Mouse (Mus musculus): ENCODE measurements around the gene Ankrd33.

The Ankrd33 gene

DNA sequence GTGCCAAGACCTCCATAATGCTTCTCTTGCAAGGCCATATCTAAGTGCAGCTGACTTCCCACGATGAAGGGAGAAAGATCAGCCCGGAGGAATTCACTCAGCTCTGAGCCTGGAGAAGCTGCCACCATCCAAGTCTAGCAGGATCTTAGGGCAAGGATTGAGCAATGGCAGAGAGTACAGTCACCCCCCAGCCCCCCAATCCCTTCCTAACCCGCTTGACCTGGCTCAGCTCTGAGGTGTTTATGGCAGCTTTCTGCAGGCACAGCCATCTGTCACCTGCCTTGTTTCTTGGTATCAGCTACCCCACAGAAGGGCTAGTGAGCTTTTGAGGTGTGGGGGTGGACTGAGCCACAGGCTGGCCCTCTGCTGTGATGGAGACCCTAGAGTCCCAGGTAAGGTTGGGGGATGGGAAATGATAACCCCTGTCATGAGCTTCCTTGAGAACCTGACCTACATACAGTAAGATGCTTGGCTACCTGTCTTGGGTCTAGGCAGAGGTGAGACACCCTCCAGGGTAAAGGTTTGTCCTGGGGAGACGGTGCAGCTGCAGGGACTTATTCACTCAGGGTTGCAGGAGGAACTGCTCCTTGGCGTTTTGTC, at the start of gene Ankrd33:
Gene Ankrd33 (plus strand): TSS at position 245 of the 600 bp plus-strand sequence.
- no peak for DNase-seq

DNA sequence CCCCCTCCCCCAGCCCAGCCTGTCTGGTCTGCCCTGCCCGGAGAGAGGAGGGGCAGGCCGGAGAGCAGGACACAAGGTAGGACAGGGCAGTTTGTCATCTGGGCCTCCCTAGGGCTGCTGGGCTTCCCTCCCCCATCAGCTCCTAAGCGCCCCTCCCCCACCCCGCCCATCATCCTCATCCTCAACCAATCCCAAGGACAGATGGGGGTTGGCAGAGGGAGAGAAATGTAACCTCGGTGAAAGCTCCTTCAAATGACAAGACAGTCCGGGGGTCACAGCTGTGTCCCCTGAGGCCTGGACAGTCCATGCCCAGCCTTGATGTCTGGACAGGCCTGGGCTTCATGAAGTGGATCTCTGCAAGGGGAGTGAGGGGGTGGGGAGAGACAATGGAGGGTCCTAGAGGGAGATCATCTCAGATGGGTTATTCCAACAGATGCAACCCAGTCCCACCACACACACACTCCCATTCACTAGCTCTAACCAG, 49.1 kb upstream of the Ankrd33 start:
- no peak for DNase-seq

DNA sequence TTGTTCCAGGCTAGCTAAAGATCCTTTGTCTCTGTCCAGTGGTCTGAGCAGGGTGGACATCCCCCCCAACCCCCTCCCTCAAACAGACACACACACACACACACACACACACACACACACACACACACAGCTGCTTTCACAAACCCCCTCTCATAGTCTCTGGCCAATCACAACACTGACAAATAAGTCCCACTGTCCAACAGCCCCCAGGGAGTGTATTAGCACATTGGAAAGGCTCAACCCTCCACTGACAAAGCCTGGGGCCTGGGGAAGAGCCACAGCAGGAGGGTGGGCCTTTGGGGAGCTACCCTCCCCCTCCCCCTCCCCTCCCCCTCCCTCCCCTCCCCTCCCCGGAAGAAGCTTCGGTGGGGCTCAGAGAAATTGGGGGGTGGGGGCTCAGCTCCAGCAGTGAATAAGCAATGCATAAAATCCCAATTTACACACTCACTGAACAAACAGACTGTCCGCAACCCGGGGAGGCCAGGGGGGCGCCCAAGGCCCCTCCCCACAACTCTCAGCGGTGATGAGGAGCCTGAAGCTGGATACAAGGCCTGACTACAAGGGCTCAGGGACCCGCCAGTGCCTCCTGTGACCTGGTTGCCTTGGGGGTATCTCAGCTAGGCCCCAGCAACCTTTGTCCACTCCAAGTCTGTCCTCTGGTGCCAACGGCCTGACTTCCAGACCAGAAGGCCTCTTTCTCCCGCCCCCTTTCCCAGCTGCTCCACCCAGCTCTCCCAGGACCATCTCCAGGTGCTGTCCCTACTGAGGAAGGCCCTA, 48.4 kb upstream of the Ankrd33 start:
- DNase-seq = no peak

DNA sequence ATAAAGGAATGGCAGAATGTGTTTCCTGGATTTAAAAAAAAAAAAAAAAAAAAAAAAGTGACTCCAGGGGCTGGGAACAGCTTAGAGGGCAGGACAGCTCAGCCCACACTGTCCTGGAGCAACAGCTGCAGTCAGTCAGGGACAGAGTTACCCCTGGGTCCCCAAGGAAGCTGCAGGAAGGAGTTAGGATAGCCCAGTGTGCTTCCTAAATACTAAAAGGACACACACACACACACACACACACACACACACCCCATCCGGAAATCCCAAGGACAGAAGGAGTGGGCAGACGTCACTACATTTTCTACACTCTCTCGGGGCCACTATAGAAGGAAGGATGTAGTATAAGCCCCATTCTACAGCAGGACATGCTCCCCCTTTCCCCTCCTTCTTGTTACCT, 47.5 kb upstream of the Ankrd33 start:
- no peak for DNase-seq

DNA sequence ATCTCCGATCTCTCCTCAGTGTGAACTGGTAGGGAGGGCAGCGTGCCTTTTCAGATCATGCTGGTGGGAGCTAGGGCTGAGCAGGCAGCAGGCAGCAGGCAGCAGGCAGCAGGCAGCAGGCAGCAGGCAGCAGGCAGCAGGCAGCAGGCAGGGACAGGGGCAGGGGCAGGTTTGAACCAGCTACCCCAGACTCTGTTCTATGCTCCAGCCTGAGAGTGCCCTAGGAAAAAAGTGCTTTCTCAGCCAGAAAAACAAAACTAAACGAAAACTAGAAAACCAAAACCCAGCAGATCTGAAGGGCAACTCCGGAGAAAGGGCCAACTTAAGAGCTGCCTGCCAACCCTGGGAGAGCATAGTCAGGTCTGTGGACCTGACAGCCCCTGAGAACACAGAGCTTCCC, 46.9 kb upstream of the Ankrd33 start:
- DNase-seq = no peak

DNA sequence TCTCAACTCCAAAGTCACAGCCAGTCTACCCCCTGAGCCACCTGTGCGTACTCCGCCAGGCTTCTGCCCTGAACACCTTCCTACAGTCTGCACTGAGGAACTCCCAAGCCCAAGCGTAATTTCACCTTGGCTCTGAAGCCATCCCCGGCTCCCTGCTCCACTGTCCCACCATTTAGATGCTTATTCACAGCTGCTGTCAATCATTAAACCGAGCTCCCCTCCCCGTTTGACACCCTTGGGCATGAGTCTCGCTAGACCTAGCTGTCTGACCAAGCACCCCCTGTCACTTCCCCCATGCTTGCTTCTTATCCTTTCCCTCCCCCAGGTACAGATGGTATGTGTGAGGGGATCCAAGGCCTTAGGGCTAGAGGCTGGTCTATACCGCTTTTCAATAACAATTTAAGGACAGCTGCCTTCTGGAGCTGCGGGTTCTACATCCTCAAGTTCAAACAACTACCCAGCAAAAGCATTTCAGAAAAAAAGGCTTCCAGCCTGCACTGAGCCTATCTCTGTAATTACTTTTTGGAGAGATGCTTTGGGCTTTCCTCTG, 45.8 kb upstream of the Ankrd33 start:
- DNase-seq = no peak

DNA sequence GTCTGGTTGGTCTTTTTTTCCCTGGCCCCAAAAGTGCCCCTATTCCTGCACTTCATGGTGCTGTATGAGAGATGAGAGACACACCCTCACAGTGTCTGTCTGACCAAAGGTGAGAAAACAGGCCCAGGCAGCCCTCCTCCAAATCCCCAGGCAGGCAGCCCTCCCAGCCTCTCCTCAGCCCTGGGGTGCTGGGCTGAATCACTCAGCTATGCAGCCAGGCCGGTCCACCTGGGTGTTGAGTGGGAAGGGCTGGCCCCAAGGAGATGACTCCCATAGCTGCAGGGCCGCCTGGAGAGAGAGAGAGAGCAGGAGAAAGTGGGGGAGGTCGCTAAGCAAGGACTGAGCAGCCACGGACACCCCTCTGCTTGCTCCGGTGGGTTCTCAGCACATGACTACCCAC, 44.8 kb upstream of the Ankrd33 start:
- DNase-seq = no peak

DNA sequence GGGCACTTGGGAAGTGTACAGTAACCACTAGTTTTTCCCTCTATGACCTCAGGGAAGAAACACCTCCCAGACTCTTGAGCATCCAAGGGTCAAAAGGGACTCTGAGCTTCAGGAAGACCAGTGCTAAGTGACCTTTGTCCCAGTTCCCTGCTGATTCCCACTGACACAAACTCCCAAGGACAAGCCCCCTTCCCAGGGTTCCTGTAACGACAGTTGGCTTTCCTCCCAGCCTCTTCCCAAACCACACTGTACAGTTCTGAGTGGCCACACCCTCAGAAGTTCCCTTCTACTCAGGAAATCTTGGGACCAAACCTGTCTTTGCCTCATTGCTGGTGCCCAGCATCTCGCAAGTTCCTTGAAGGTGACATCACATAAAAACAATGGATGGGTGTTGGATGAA, 42.8 kb upstream of the Ankrd33 start:
- no peak for DNase-seq

DNA sequence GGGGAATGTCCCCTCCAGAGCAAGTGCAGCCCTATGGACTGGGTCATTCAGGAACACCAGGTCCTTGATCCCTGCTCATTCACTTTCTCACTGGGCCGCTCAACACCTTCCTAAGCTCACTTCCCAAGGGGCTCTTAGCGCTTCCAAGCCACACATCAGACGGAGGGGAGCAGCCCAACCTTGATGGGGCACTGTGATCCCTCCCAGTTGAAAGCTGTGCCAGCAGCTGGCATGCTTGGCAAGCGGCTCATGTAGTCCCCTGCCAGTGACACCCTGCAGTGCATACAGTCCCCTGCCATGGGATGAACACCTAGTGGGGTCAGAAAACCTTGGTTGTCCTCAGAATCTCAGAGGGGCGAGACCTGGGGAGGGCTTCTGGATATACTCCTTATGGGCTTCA, 41.5 kb upstream of the Ankrd33 start:
- no peak for DNase-seq

DNA sequence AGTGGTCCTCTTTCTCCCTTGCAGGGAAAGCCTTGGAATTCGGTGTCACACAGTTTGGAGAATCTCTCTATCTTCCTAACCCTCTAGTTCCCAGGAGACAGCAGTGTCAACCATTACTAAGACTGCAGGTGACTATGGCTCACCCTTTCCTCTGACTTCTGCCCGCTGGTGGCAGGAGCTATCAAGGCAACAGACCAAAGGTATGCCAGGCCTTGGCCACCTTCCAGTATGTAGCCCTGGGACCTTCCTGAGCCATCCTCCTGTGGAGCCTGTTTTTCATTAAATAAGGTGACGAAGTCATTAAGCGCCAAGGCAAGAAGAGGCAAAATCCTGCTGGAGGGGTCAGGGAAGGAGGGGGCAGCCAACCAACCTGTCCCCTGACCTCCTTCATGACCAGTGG, 40.4 kb upstream of the Ankrd33 start:
- DNase-seq = peak in 1 of 2 experiments; percentile 37

DNA sequence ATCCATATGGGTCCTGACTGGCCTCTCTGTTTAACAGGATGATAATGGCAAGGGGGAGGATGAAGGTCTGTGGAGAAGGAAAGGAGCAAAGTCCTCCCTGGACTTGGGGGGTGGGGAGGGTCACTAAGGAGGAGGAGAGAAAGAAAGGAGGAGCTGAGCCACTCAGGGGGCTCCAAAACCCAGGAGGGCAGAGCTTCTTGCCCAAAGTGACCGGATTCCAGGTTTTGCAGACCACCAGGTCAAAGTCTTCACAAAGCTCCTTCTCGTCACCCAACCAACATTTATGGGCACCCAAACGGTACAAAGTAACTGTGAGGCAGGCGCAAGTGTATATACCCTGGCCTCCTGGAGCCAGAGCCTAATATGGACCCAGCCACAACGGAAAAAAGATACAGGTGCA, 39.9 kb upstream of the Ankrd33 start:
- no peak for DNase-seq

DNA sequence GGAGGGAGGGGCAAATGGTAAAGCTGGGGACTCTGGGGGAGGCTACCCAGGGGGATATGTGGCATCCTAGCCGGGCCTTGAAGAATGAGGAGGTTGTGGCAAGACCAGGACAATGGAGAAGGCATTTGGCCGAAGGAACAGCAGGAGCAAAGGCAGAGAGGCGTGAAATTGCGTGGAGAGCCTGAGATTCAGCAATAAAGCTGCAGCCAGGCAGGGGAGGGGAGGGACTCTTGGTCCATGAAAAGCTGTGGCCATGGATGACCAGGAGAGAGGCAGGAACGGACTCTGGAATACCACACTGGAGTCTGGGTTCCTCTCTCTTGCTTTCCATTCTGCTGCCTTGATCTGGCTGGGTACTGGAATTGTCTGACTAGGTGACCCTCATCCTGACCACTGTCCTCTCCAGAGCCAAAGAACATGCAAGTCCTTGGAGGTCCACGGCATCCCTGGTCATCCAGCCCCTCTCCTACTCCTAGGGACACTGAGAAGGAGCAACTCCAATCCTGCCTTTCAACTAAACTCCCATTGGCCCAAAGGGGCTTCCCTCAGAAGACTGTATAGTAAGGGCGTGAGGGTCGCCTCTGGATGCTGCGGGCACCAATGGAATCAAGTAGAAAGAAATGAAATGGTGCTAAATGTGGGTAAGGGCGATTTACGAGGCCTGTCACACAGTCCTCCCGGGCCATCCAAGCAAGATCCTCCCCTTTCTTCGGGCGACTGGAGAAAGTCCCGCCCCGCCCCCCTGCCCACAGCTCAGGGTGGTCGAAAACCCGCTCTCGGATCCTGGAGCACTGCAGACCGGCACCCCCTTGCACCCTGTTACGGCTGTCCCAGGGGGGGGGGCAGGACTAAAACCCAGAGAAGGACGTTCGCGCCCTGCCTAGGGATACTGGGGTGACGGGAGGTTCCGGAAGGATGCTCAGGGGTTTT, 39.2 kb upstream of the Ankrd33 start:
- DNase-seq = peak in 1 of 2 experiments; percentile 46

DNA sequence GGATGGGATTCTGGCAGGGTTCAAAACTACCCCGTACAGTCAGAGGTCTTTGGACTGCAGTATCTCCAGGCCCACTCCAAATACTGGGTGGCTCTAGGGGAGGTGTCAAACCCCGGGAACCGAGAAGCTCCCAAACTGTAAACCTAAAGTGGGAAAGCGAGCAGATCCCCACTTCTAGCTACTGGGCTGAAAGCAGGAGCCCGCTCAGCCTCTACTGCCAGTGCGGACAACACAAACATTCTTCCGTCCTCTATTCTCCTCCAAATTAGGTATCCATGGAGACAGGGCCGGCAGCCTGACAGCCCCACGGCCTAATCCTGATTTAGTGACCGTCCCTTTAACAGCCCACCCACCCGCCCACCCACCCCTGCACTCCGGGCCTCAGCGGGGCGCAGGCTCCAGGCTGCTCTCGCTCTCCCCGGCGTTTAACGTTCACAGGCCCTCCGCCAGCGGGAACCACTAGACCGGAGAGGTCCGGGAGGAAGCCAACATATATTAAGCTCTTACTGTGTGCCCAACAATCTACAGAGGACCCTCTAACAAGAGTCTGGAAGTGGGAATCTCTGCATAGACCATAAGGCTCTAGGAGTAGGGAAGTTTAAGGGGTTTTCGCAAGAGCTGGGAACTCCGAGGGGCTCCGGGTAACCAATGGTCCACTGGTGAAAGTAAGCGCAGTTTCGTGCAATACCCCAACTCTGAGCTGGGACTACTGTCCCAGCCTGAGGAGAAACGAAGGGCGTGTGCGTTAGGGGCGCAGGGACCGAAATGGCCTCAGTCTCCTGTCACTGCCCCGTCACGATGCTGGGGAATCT, 38.3 kb upstream of the Ankrd33 start:
- DNase-seq = peak in 1 of 2 experiments; percentile 23

DNA sequence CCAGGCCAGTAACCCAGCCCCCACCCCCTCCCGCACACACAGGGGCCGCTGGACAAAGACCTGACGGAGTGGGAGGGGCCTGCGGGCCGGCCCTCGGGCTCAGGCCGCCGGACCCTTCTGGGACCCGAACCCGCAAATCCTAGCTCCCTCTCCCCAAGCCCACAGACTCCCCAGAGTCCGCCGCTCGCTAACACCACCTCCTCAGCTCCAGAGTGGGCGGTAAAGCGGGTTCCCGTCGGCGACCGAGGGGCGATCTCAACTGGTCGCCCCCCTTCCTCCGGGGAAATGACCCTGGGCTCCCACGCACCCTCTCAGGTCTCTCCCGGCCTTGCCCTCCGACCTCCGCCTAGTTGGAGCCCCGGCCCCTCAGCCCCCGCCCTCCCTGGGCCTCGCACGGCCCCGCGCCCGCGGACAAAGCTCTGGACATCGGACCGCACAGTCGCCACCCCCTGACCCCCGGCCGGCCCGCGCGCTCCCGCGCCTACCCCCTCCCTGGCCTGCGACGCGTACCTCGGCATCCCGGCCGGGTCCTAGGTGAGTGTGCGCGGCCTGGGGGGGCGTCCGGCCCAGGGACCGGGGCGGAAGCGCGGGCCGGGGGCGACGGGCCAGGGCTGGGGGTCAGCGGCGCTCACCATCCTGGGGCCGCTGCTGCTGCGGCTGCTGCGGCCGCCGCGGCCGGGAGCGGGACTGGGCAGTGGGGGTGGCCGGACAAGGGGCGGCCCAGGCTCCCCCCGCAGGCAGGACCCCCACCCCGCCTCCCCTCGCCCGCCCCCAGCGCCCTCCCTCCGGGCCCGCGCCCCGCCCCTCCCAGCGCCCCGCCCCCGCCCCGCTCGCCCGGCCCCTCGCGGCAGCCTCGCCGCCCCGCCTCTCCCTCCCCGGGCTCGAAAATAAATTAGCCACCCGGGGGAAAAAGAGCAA, 37.5 kb upstream of the Ankrd33 start, which contains the start of gene Fignl2:
Gene Fignl2 (minus strand): TSS at position 755 of the 918 bp plus-strand sequence.
- peak in 1 of 2 experiments; percentile 34 for DNase-seq

DNA sequence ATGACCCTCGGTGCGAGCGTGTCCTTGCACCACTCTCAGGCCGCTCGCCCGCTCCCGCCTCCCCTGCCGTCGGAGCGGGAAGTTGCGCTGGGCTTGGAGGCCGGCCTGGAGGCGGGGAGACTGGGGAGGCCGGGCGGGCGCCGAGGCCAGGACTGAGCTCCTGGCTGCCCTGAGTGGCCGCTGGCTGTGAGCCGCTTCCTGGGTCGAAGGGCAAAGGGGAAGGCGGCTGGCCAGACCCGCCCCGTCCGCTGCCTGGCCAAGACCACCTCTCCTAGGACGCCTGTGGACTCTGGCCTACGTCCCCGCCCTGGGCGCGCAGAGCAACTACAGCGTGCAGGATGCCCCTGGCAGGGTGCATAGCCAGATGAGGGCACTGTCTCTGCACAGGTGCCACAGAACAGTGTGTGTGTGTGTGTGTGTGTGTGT, 36.8 kb upstream of the Ankrd33 start:
- DNase-seq = peak; percentile 48 to 65

DNA sequence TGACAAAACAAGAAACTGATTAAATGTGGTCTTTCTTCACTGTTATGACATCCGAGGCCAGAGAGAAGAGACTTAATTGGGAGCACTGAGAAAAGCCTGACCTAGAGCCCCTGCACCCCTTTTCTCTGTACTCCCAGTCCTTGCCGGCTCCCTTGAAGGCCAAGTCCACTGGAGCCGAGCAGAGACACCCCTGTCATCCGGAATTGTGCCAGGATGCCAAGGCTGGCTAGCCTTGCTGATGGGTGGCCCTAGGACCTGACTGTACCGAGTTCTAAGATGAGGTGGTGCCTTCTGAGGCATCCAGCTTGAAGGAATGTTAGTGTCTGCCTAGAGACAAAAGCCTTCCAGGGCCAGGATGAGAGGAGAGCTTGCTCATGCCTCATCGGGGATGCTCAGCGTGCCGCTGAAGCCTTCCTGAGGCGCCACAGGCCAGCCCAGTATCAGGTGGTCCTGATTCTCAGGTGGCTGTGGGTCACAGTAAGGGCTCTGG, 35.5 kb upstream of the Ankrd33 start:
- no peak for DNase-seq

DNA sequence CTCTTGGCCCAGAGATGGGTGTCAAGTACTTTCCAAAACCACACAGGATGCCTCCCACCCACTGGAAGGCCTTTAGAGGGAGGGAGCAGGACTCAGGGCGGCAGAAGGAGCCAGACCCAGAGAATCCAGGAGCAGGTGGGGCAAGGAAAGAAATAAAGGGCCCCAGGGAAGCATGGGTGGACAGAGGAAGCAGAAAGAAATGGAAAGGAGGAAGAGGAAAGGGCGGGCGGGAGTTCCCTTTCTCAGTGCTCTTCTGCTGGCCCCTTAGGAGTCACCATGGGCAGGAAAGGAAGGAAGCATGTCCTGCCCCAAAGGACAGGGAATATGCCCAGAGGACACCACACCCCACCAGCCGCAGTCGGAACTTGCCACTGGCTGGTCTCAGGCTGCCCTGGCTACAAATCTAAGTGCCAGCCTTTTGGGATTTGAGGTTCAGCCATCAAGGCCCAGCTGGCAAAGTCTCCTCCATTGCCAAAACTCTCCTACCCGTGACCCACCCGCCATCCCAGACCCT, 34.5 kb upstream of the Ankrd33 start:
- DNase-seq = no peak

DNA sequence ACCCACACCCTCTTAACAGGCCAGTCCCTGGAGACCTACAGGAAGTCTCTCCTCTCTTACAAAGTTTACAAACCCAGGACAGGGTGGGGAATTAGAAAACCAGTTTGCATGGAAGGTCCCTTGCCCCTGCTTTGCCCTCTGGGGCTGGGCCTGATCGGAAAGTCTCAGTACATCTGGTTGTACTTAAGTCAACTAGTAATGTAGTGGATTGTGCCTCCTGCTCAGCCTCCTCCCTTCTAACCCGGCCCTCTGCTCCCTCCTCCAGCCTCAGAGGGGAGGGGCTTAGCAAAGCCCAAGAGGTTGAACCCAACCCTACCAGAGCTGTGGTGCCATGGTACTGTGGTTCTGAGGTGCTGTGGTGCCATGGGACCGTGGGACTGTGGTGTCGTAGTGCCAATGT, 33.3 kb upstream of the Ankrd33 start:
- DNase-seq = no peak

DNA sequence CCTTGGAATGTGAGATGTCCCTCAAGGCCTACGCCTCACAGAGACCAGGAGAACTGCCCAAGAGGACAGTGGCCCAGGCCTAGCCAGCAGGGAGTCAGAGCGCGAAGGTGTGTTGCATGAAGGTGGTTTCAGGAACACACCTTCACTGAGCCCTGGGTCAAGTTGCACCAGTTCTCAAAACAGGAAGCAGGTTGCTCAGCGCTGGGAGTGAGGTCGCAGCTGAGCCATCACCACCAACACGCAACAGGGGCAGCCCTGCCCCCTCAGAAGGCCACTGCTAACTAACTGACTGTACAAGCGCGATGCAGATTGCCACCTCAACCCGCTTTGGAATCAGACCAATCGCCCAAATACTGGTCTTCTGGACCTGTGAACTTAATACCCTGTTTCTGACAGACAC, 31.1 kb upstream of the Ankrd33 start:
- DNase-seq = no peak

DNA sequence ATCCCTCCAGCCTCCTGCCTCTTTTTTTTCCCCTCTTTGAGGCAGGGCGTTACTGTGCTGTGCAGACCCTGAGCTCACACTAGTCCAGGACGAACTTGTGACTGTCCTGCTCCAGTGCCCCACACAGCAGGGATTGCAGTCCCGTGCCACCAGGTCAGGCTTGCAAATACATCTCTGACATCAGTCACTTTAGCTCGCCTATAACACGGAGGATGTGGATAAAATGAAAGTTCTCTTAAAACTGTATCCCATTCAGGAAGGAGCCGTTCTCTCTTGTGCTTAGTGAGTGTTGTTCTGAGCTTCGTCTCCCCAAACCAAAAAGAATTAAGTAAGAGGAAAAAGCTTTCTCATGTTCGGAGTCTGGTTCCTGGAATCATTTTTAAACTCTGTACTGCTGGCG, 29.1 kb upstream of the Ankrd33 start:
- no peak for DNase-seq
